Mouse (Mus musculus) ES-E14 (cell line): ENCODE results near the gene Mrpl41. TPM values are rescaled to one million over a fixed set of nuclear protein-coding genes. Genes with fewer than 3 reads are reported as not detected.

Source experiments
- DNase-seq: peaks from one replicate; pipeline ENCODE4 v3.0.0-alpha.2; 2013; ENCODE audit warnings: low read depth, low spot score
- H3K27ac ChIP-seq: 2 replicates; pipeline ENCODE4 v1.5.1; 2012; ENCODE audit warnings: low read depth, mild to moderate bottlenecking, low read length, moderate library complexity, mixed read lengths; ENCODE audit not compliant: poor library complexity, insufficient read depth, severe bottlenecking
- H3K36me3 ChIP-seq: 2 replicates; pipeline ENCODE4 v1.6.1; 2012; ENCODE audit warnings: mild to moderate bottlenecking, low read length, moderate library complexity, mixed read lengths; ENCODE audit not compliant: control insufficient read depth, poor library complexity, insufficient read depth, severe bottlenecking
- H3K4me1 ChIP-seq, 2 experiments: fragments of 150-350 bp in 1 of 2; sonication (generic) in 1 of 2; 2 replicates each; pipeline ENCODE4 v1.6.1; 2012; ENCODE audit warnings: low read length in 2 of 2, mild to moderate bottlenecking in 1 of 2, mixed read lengths in 1 of 2; ENCODE audit not compliant: control insufficient read depth in 2 of 2, insufficient read depth in 2 of 2, poor library complexity in 1 of 2
- H3K4me3 ChIP-seq, 2 experiments: fragments of 150-350 bp in 1 of 2; sonication (generic) in 1 of 2; 2 replicates each; pipeline ENCODE4 v1.5.1; 2012; ENCODE audit warnings: low read length in 2 of 2, low read depth in 1 of 2, mild to moderate bottlenecking in 1 of 2, mixed read lengths in 1 of 2; ENCODE audit not compliant: insufficient read depth in 1 of 2, poor library complexity in 1 of 2, severe bottlenecking in 1 of 2
- H3K9ac ChIP-seq: 2 replicates; pipeline ENCODE4 v1.6.1; 2012; ENCODE audit warnings: low read depth, mild to moderate bottlenecking, low read length, mixed read lengths; ENCODE audit not compliant: poor library complexity, insufficient read depth, severe bottlenecking
- H3K9me3 ChIP-seq: fragments of 150-350 bp; sonication (generic); 2 replicates; pipeline ENCODE4 v1.6.1; 2012; ENCODE audit warnings: low read depth, mild to moderate bottlenecking, low read length; ENCODE audit not compliant: control insufficient read depth, insufficient read depth
- CHD2 ChIP-seq: IDR thresholded peaks from 2 replicates; pipeline ENCODE4 v1.6.1; 2014; ENCODE audit warnings: mild to moderate bottlenecking, low read depth, low read length, inconsistent platforms
- HCFC1 ChIP-seq: IDR thresholded peaks from 2 replicates; pipeline ENCODE4 v1.6.1; 2012; ENCODE audit warnings: low read length, inconsistent platforms, borderline replicate concordance; ENCODE audit not compliant: insufficient read depth
- MAFK ChIP-seq: IDR thresholded peaks from 2 replicates; pipeline ENCODE4 v1.6.1; 2014; ENCODE audit warnings: mild to moderate bottlenecking, low read depth, low read length, inconsistent platforms; ENCODE audit not compliant: insufficient read depth
- ZC3H11A ChIP-seq: IDR thresholded peaks from 2 replicates; pipeline ENCODE4 v1.6.1; 2012; ENCODE audit warnings: low read depth, mild to moderate bottlenecking, inconsistent platforms, low read length, borderline replicate concordance
- ZNF384 ChIP-seq: IDR thresholded peaks from 2 replicates; pipeline ENCODE4 v1.6.1; 2012; ENCODE audit warnings: low read depth, low read length, inconsistent platforms
- in situ Hi-C, 2 experiments: fragments of 600-800 bp; cut with MboI; formaldehyde crosslinking; loops; one replicate each; pipeline ENCODE4 v1.15.1; 2025; ENCODE audit warnings: low sequenced_read_pairs in 2 of 2, inconsistent platforms in 1 of 2; ENCODE audit not compliant: unreplicated experiment in 2 of 2
- total RNA-seq: library from RNA; depleted of rRNA; stranded (reverse); fragments of 300-350 nt; gene quantifications from 2 replicates; pipeline ENCODE4 v1.2.3, GENCODE M21; 2012

Mrpl41 gene
- total RNA-seq, 1 experiment, result 38.3 TPM

GRCm38 (mm10) chr2:24962304-24963000, 12.4 kb downstream of the Mrpl41 start, which contains the start of gene Dph7:
Gene Dph7 (plus strand): TSS chr2:24962400.
- Histone ChIP-seq H3K27ac (peak within 1 kb of the TSS; percentile 62; the same call in 1 of the 2 replicates), H3K9me3 (no peaks in the 10 kb centered on the region), H3K4me3 (peak within 1 kb of the TSS; percentile 96), H3K36me3 (peaks cover 44% of the 10 kb centered on the region), H3K4me1 (0 out of 4 replicates have a peak, but pooled peaks cover 0 to 2% of the 10 kb centered on the region in 2 experiments), H3K9ac (peak within 1 kb of the TSS; percentile 97)
- in situ Hi-C loops, result no loop called here
- TF ChIP-seq HCFC1 (peak; percentile 72; the same call in 1 of the 2 replicates), MAFK (no peak)
- DNase-seq, result peak; percentile 87

GRCm38 (mm10) chr2:24960910-24961309, 14.0 kb downstream of the Mrpl41 start:
- Histone ChIP-seq H3K9me3 (no peaks in the 10 kb centered on the region), H3K4me3 (no peak overlapping the region), H3K27ac (no peak overlapping the region), H3K4me1 (0 out of 4 replicates have a peak, but pooled peaks cover 0 to 2% of the 10 kb centered on the region in 2 experiments), H3K36me3 (peaks cover 43% of the 10 kb centered on the region), H3K9ac (no peak overlapping the region)
- no peak for DNase-seq
- in situ Hi-C loops, result no loop called here
- TF ChIP-seq HCFC1, result no peak
- TF ChIP-seq ZC3H11A, result no peak
- no peak for TF ChIP-seq MAFK

GRCm38 (mm10) chr2:24952537-24953055, 22.3 kb downstream of the Mrpl41 start:
- H3K4me1 ChIP-seq, result peaks cover 0 to 3% of the 10 kb centered on the region in 2 experiments; a peak in 2 of 4 replicates
- no peak overlapping the region for H3K9ac ChIP-seq
- no peaks in the 10 kb centered on the region for H3K9me3 ChIP-seq
- TF ChIP-seq HCFC1, result no peak
- no peak for TF ChIP-seq MAFK
- TF ChIP-seq CHD2, result no peak
- no peak for TF ChIP-seq ZC3H11A
- TF ChIP-seq ZNF384, result no peak
- no peak overlapping the region for H3K4me3 ChIP-seq
- DNase-seq, result no peak
- in situ Hi-C loops, result no loop called here
- H3K36me3 ChIP-seq, result peaks cover 44% of the 10 kb centered on the region
- H3K27ac ChIP-seq, result no peak overlapping the region

- peaks cover 0 to 3% of the 10 kb centered on the region in 2 experiments; a peak in 2 of 4 replicates for H3K4me1 ChIP-seq
- DNase-seq, result no peak
- TF ChIP-seq CHD2, result no peak
- TF ChIP-seq ZNF384, result no peak
- TF ChIP-seq MAFK, result no peak
- TF ChIP-seq HCFC1, result no peak
- no peak for TF ChIP-seq ZC3H11A
- peaks cover 29% of the 10 kb centered on the region for H3K36me3 ChIP-seq
- H3K9me3 ChIP-seq, result no peaks in the 10 kb centered on the region
- H3K9ac ChIP-seq, result peak overlapping the region; percentile 94
- in situ Hi-C loops, result no loop called here
- peak overlapping the region; percentile 33 for H3K27ac ChIP-seq
- peak overlapping the region; percentile 88 to 96 for H3K4me3 ChIP-seq
Observed at GRCm38 (mm10) chr2:24950189-24950535, 24.7 kb downstream of the Mrpl41 start.
